Mouse (Mus musculus): ENCODE results near the gene 1810030O07Rik. TPM values are rescaled to one million over a fixed set of nuclear protein-coding genes. Genes with fewer than 3 reads are reported as not detected.
"Not testable (repeated sequence)": the region's sequence is repeated elsewhere in the genome, so short reads cannot be mapped to it uniquely, and the experiment has no call there.

1810030O07Rik gene
- polyA plus RNA-seq (2015; fragmentation: Nextera tagmentation; extraction: Ambion mirVana): 23.0 and 25.6 TPM in 2 replicates

- 10% methylated on average over 42 of the region's 42 CpGs for whole genome bisulfite sequencing
- peaks cover 9% of the 10 kb centered on the region for H3K4me1 ChIP-seq (replicated peaks)
- no peaks in the 10 kb centered on the region for H3K9me3 ChIP-seq
- peak within 1 kb of the TSS; percentile 80 for H3K9ac ChIP-seq
- H3K27me3 ChIP-seq: no peaks in the 10 kb centered on the region
- peak within 1 kb of the TSS; percentile 72 for H3K4me3 ChIP-seq
- H3K27ac ChIP-seq (replicated peaks): peak within 1 kb of the TSS; percentile 91
- no peaks in the 10 kb centered on the region for H3K36me3 ChIP-seq
- ATAC-seq (ENCODE audit: low FRiP score, low read depth): peak; percentile 99
- H3K4me2 ChIP-seq: peak within 1 kb of the TSS; percentile 57
Observed at GRCm38 (mm10) chrX:12673054-12673775, at the start of gene 1810030O07Rik. TSS of gene 1810030O07Rik (minus strand) at chrX:12673668.

GRCm38 (mm10) chrX:12716036-12716435 lies 42.6 kb upstream of the 1810030O07Rik start:
- 84% methylated on average over 4 of the region's 4 CpGs for WGBS

GRCm38 (mm10) chrX:12713796-12714195 lies 40.3 kb upstream of the 1810030O07Rik start:
- Histone ChIP-seq H3K27ac (replicated peaks) (no peak overlapping the region), H3K4me1 (replicated peaks) (no peaks in the 10 kb centered on the region), H3K27me3 (no peaks in the 10 kb centered on the region), H3K9ac (no peak overlapping the region), H3K4me2 (no peak overlapping the region), H3K4me3 (no peak overlapping the region), H3K36me3 (peaks cover 10% of the 10 kb centered on the region), H3K9me3 (no peaks in the 10 kb centered on the region)
- no peak for ATAC-seq (ENCODE audit: low FRiP score, low read depth)
- 97% methylated on average over 7 of the region's 7 CpGs for WGBS

More at GRCm38 (mm10) chrX:12716036-12716435, 42.6 kb upstream of the 1810030O07Rik start:
- Histone ChIP-seq H3K4me1 (replicated peaks) (no peaks in the 10 kb centered on the region), H3K9me3 (no peaks in the 10 kb centered on the region), H3K4me2 (no peak overlapping the region), H3K36me3 (peaks cover 10% of the 10 kb centered on the region), H3K4me3 (no peak overlapping the region), H3K27me3 (no peaks in the 10 kb centered on the region), H3K9ac (no peak overlapping the region), H3K27ac (replicated peaks) (no peak overlapping the region)
- no peak for ATAC-seq (ENCODE audit: low FRiP score, low read depth)

GRCm38 (mm10) chrX:12686910-12687309 lies 13.4 kb upstream of the 1810030O07Rik start:
- H3K9me3 ChIP-seq: no peaks in the 10 kb centered on the region
- WGBS: 84% methylated on average over 8 of the region's 8 CpGs
- H3K36me3 ChIP-seq: peaks cover 8% of the 10 kb centered on the region; the same call in 1 of the 2 replicates
- H3K27me3 ChIP-seq: no peaks in the 10 kb centered on the region
- no peak overlapping the region for H3K4me3 ChIP-seq
- H3K27ac ChIP-seq (replicated peaks): no peak overlapping the region
- no peak overlapping the region for H3K4me2 ChIP-seq
- no peaks in the 10 kb centered on the region for H3K4me1 ChIP-seq (replicated peaks)
- ATAC-seq (ENCODE audit: low FRiP score, low read depth): no peak
- no peak overlapping the region for H3K9ac ChIP-seq

GRCm38 (mm10) chrX:12686071-12686470 lies 12.6 kb upstream of the 1810030O07Rik start:
- no peaks in the 10 kb centered on the region for H3K27me3 ChIP-seq
- no peaks in the 10 kb centered on the region for H3K4me1 ChIP-seq (replicated peaks)
- H3K36me3 ChIP-seq: peaks cover 8% of the 10 kb centered on the region; the same call in 1 of the 2 replicates
- no peak overlapping the region for H3K9ac ChIP-seq
- H3K4me2 ChIP-seq: no peak overlapping the region
- H3K9me3 ChIP-seq: no peaks in the 10 kb centered on the region
- H3K27ac ChIP-seq (replicated peaks): no peak overlapping the region
- ATAC-seq (ENCODE audit: low FRiP score, low read depth): no peak
- no peak overlapping the region for H3K4me3 ChIP-seq

- H3K36me3 ChIP-seq: 0 out of 2 replicates have a peak, but pooled peaks cover 9% of the 10 kb centered on the region
- no peak overlapping the region for H3K27ac ChIP-seq (replicated peaks)
- ATAC-seq (ENCODE audit: low FRiP score, low read depth): no peak
- H3K4me1 ChIP-seq (replicated peaks): peaks cover 9% of the 10 kb centered on the region
- no peak overlapping the region for H3K4me3 ChIP-seq
- H3K4me2 ChIP-seq: no peak overlapping the region
- 31% methylated on average over 6 of the region's 6 CpGs for WGBS
- no peaks in the 10 kb centered on the region for H3K9me3 ChIP-seq
- H3K27me3 ChIP-seq: no peaks in the 10 kb centered on the region
- H3K9ac ChIP-seq: no peak overlapping the region
Observed at GRCm38 (mm10) chrX:12677396-12677795, 3.9 kb upstream of the 1810030O07Rik start.

- no peaks in the 10 kb centered on the region for H3K27me3 ChIP-seq
Observed at GRCm38 (mm10) chrX:12653879-12654278, 19.6 kb downstream of the 1810030O07Rik start.

GRCm38 (mm10) chrX:12651906-12652305 lies 21.6 kb downstream of the 1810030O07Rik start:
- no peak overlapping the region for H3K4me3 ChIP-seq
- ATAC-seq (ENCODE audit: low FRiP score, low read depth): no peak
- no peak overlapping the region for H3K27ac ChIP-seq (replicated peaks)
- H3K4me2 ChIP-seq: no peak overlapping the region
- H3K27me3 ChIP-seq: no peaks in the 10 kb centered on the region
- no peaks in the 10 kb centered on the region for H3K9me3 ChIP-seq
- peaks cover 11% of the 10 kb centered on the region; the same call in 1 of the 2 replicates for H3K36me3 ChIP-seq
- 95% methylated on average over 16 of the region's 16 CpGs for WGBS
- no peaks in the 10 kb centered on the region for H3K4me1 ChIP-seq (replicated peaks)
- H3K9ac ChIP-seq: no peak overlapping the region

More at GRCm38 (mm10) chrX:12653879-12654278, 19.6 kb downstream of the 1810030O07Rik start:
- no peak overlapping the region for H3K4me3 ChIP-seq
- WGBS: 70% methylated on average over 2 of the region's 2 CpGs
- H3K9ac ChIP-seq: no peak overlapping the region
- H3K36me3 ChIP-seq: peaks cover 20% of the 10 kb centered on the region; the same call in 1 of the 2 replicates
- H3K4me1 ChIP-seq (replicated peaks): no peaks in the 10 kb centered on the region
- no peaks in the 10 kb centered on the region for H3K9me3 ChIP-seq
- H3K27ac ChIP-seq (replicated peaks): no peak overlapping the region
- no peak overlapping the region for H3K4me2 ChIP-seq
- no peak for ATAC-seq (ENCODE audit: low FRiP score, low read depth)

GRCm38 (mm10) chrX:12645531-12646304 lies 27.8 kb downstream of the 1810030O07Rik start:
- Histone ChIP-seq H3K27me3 (no peaks in the 10 kb centered on the region), H3K27ac (replicated peaks) (no peak overlapping the region), H3K36me3 (no peaks in the 10 kb centered on the region), H3K4me2 (no peak overlapping the region), H3K4me3 (no peak overlapping the region), H3K4me1 (replicated peaks) (no peaks in the 10 kb centered on the region), H3K9ac (no peak overlapping the region), H3K9me3 (no peaks in the 10 kb centered on the region)
- 50% methylated on average over 12 of the region's 12 CpGs for WGBS
- peak; percentile 45; the same call in 1 of the 2 replicates for ATAC-seq (ENCODE audit: low FRiP score, low read depth)

- Histone ChIP-seq H3K27me3 (no peaks in the 10 kb centered on the region), H3K4me3 (no peak overlapping the region), H3K27ac (replicated peaks) (no peak overlapping the region), H3K9me3 (no peaks in the 10 kb centered on the region), H3K4me1 (replicated peaks) (no peaks in the 10 kb centered on the region), H3K9ac (no peak overlapping the region), H3K4me2 (no peak overlapping the region), H3K36me3 (no peaks in the 10 kb centered on the region)
- 41% methylated on average over 2 of the region's 2 CpGs for whole genome bisulfite sequencing
- ATAC-seq (ENCODE audit: low FRiP score, low read depth): no peak
Observed at GRCm38 (mm10) chrX:12644976-12645375, 28.5 kb downstream of the 1810030O07Rik start.

GRCm38 (mm10) chrX:12625131-12625530 lies 48.3 kb downstream of the 1810030O07Rik start:
- Histone ChIP-seq H3K9me3 (no peaks in the 10 kb centered on the region), H3K4me1 (replicated peaks) (no peaks in the 10 kb centered on the region), H3K27ac (replicated peaks) (no peak overlapping the region), H3K36me3 (no peaks in the 10 kb centered on the region), H3K4me2 (no peak overlapping the region), H3K27me3 (no peaks in the 10 kb centered on the region), H3K4me3 (no peak overlapping the region), H3K9ac (no peak overlapping the region)
- WGBS: 65% methylated on average over 3 of the region's 4 CpGs
- no peak for ATAC-seq (ENCODE audit: low FRiP score, low read depth)

- not testable (repeated sequence) for H3K4me2 ChIP-seq; ATAC-seq (ENCODE audit: low FRiP score, low read depth); H3K27ac ChIP-seq (replicated peaks); H3K4me1 ChIP-seq (replicated peaks); H3K4me3 ChIP-seq; H3K9me3 ChIP-seq; H3K36me3 ChIP-seq; H3K9ac ChIP-seq; H3K27me3 ChIP-seq
- WGBS: 96% methylated on average over 1 of the region's 1 CpGs
Observed at GRCm38 (mm10) chrX:12612360-12612759, 61.1 kb downstream of the 1810030O07Rik start.
